Mouse (Mus musculus): ENCODE data around the gene Mapk1ip1l. TPM values are rescaled to one million over a fixed set of nuclear protein-coding genes. Genes with fewer than 3 reads are reported as not detected.

Gene Mapk1ip1l
- total RNA-seq, 2 experiments from 2014 or later = 42.3 to 68.3 TPM

GRCm38 (mm10) chr14:47354948-47355347 is 56.9 kb downstream of the Mapk1ip1l start:
- ATAC-seq (ENCODE audit: poor library complexity, severe bottlenecking) = no peak

- ATAC-seq (ENCODE audit: poor library complexity, severe bottlenecking) = no peak
Observed at GRCm38 (mm10) chr14:47356622-47357021, 58.6 kb downstream of the Mapk1ip1l start.

- ATAC-seq (ENCODE audit: poor library complexity, severe bottlenecking) = peak; percentile 69
Observed at GRCm38 (mm10) chr14:47359610-47360009, 61.5 kb downstream of the Mapk1ip1l start.

GRCm38 (mm10) chr14:47361418-47361817 is 63.4 kb downstream of the Mapk1ip1l start:
- peak; percentile 33 for ATAC-seq (ENCODE audit: poor library complexity, severe bottlenecking)

GRCm38 (mm10) chr14:47361899-47362298 is 63.8 kb downstream of the Mapk1ip1l start:
- peak; percentile 67 for ATAC-seq (ENCODE audit: poor library complexity, severe bottlenecking)

- peak; percentile 31; the same call in 1 of the 2 replicates for ATAC-seq (ENCODE audit: poor library complexity, severe bottlenecking)
Observed at GRCm38 (mm10) chr14:47364742-47365449, 66.8 kb downstream of the Mapk1ip1l start.

GRCm38 (mm10) chr14:47366881-47367321 is 68.8 kb downstream of the Mapk1ip1l start:
- ATAC-seq (ENCODE audit: poor library complexity, severe bottlenecking) = no peak

- peak; percentile 35; the same call in 1 of the 2 replicates for ATAC-seq (ENCODE audit: poor library complexity, severe bottlenecking)
Observed at GRCm38 (mm10) chr14:47367461-47367860, 69.4 kb downstream of the Mapk1ip1l start, which contains the start of gene Lgals3. Gene Lgals3, plus strand, starts transcription at chr14:47367751.

- no peak for ATAC-seq (ENCODE audit: poor library complexity, severe bottlenecking)
Observed at GRCm38 (mm10) chr14:47369741-47370140, 71.7 kb downstream of the Mapk1ip1l start.

- ATAC-seq (ENCODE audit: poor library complexity, severe bottlenecking) = no peak
Observed at GRCm38 (mm10) chr14:47370790-47371189, 72.7 kb downstream of the Mapk1ip1l start.

- ATAC-seq (ENCODE audit: poor library complexity, severe bottlenecking) = no peak
Observed at GRCm38 (mm10) chr14:47371689-47372088, 73.6 kb downstream of the Mapk1ip1l start.

Other genes starting within 250 kb of the Mapk1ip1l start
- 16.7 and 18.5 TPM in 2 replicates for gene Gch1, start 108.9 kb upstream of the Mapk1ip1l start, total RNA-seq (2015)
- 9.4 and 10.2 TPM in 2 replicates for gene Gch1, start 108.9 kb upstream of the Mapk1ip1l start, total RNA-seq (2017)
- 28.1 and 30.4 TPM in 2 replicates for gene Wdhd1, start 21.4 kb upstream of the Mapk1ip1l start, total RNA-seq (2015)
- gene Wdhd1, start 21.4 kb upstream of the Mapk1ip1l start, total RNA-seq (2017) = 66.9 and 71.0 TPM in 2 replicates
- 20.3 and 23.5 TPM in 2 replicates for gene Socs4, start 21.3 kb upstream of the Mapk1ip1l start, total RNA-seq (2015)
- 15.7 and 18.1 TPM in 2 replicates for gene Socs4, start 21.3 kb upstream of the Mapk1ip1l start, total RNA-seq (2017)
- 1,575 and 1,670 TPM in 2 replicates for gene Lgals3, start 69.5 kb downstream of the Mapk1ip1l start, total RNA-seq (2015)
- 496 and 508 TPM in 2 replicates for gene Lgals3, start 69.5 kb downstream of the Mapk1ip1l start, total RNA-seq (2017)
- gene Dlgap5, start 120.1 kb downstream of the Mapk1ip1l start, total RNA-seq (2015) = 55.8 and 59.1 TPM in 2 replicates
- gene Dlgap5, start 120.1 kb downstream of the Mapk1ip1l start, total RNA-seq (2017) = 98.6 and 105 TPM in 2 replicates
- 11.2 and 17.5 TPM in 2 replicates for gene Fbxo34, start 152.2 kb downstream of the Mapk1ip1l start, total RNA-seq (2015)
- gene Fbxo34, start 152.2 kb downstream of the Mapk1ip1l start, total RNA-seq (2017) = 20.7 and 21.8 TPM in 2 replicates

All from megakaryocyte, adult 5-6 weeks (primary cell).